ENCODE assay signal across 8 mouse cellular contexts in genomic region chr6:124738511-124739023, GRCm38 (mm10). TPM values are rescaled to one million over a fixed set of nuclear protein-coding genes. Genes with fewer than 3 reads are reported as not detected.
DNase-seq lines count a peak whose midpoint lies in the region; ATAC-seq lines count a peak whose summit lies in the region.

TSS of gene Ptpn6 (minus strand) at chr6:124738714.

- H3K36me3 ChIP-seq in forebrain, embryonic 14.5 days (ENCODE audit: control insufficient read depth, insufficient read depth, low read length) = peaks cover 20% of the 10 kb centered on the region
- peaks cover 12% of the 10 kb centered on the region; the same call in 1 of the 2 replicates for H3K36me3 ChIP-seq in kidney, embryonic 16.5 days (ENCODE audit: insufficient read depth, low read length)
- H3K36me3 ChIP-seq in stomach, embryonic 16.5 days (ENCODE audit: control insufficient read depth, insufficient read depth, low read length) = peaks cover 5% of the 10 kb centered on the region; the same call in 1 of the 2 replicates

- H3K27me3 ChIP-seq in forebrain, embryonic 14.5 days (replicated peaks; ENCODE audit: control insufficient read depth, insufficient read depth, low read length) = no peaks in the 10 kb centered on the region
- no peaks in the 10 kb centered on the region for H3K27me3 ChIP-seq in kidney, embryonic 16.5 days (ENCODE audit: insufficient read depth, low read length)
- H3K27me3 ChIP-seq in stomach, embryonic 16.5 days (ENCODE audit: control insufficient read depth, insufficient read depth, low read length) = no peaks in the 10 kb centered on the region

- H3K4me1 ChIP-seq in forebrain, embryonic 14.5 days (ENCODE audit: control insufficient read depth, insufficient read depth, low read length) = peaks cover 18% of the 10 kb centered on the region
- peaks cover 29% of the 10 kb centered on the region for H3K4me1 ChIP-seq in kidney, embryonic 16.5 days (ENCODE audit: insufficient read depth, low read length)
- peaks cover 23% of the 10 kb centered on the region for H3K4me1 ChIP-seq in stomach, embryonic 16.5 days (ENCODE audit: control insufficient read depth, insufficient read depth, low read length)

- H3K4me3 ChIP-seq in forebrain, embryonic 14.5 days (ENCODE audit: low read depth, low read length) = no peak within 1 kb of the TSS
- H3K4me3 ChIP-seq in kidney, embryonic 16.5 days (ENCODE audit: low read length) = peak within 1 kb of the TSS; percentile 19; the same call in 1 of the 2 replicates
- peak within 1 kb of the TSS; percentile 29 for H3K4me3 ChIP-seq in stomach, embryonic 16.5 days (replicated peaks; ENCODE audit: low read length)

- no peaks in the 10 kb centered on the region for H3K9me3 ChIP-seq in forebrain, embryonic 14.5 days (replicated peaks; ENCODE audit: control insufficient read depth, low read length)
- H3K9me3 ChIP-seq in kidney, embryonic 16.5 days (ENCODE audit: low read length) = no peaks in the 10 kb centered on the region
- no peaks in the 10 kb centered on the region for H3K9me3 ChIP-seq in stomach, embryonic 16.5 days (replicated peaks; ENCODE audit: control insufficient read depth, low read length)

- H3K27ac ChIP-seq in forebrain, embryonic 14.5 days (ENCODE audit: low read depth, low read length) = no peak within 1 kb of the TSS
- H3K27ac ChIP-seq in kidney, embryonic 16.5 days (ENCODE audit: low read length) = peak within 1 kb of the TSS; percentile 99
- H3K27ac ChIP-seq in stomach, embryonic 16.5 days (ENCODE audit: low read length) = peak within 1 kb of the TSS; percentile 100

- peak within 1 kb of the TSS; percentile 88 for H3K9ac ChIP-seq in forebrain, embryonic 14.5 days (ENCODE audit: low read length)
- H3K9ac ChIP-seq in kidney, embryonic 16.5 days (replicated peaks; ENCODE audit: low read length) = peak within 1 kb of the TSS; percentile 45; the same call in 1 of the 2 replicates
- peak within 1 kb of the TSS; percentile 47 for H3K9ac ChIP-seq in stomach, embryonic 16.5 days (ENCODE audit: low read length)

- peak within 1 kb of the TSS; percentile 77; the same call in 1 of the 2 replicates for H3K4me2 ChIP-seq in forebrain, embryonic 14.5 days (ENCODE audit: low read length)
- peak within 1 kb of the TSS; percentile 33 for H3K4me2 ChIP-seq in kidney, embryonic 16.5 days (replicated peaks; ENCODE audit: low read depth, low read length)
- peak within 1 kb of the TSS; percentile 48 for H3K4me2 ChIP-seq in stomach, embryonic 16.5 days (ENCODE audit: low read depth, low read length)

- DNase-seq in adrenal gland, postnatal 10 days = peak; percentile 47
- no peak for DNase-seq in adrenal gland, postnatal 25 days
- peak; percentile 92 for DNase-seq in ES-CJ7 (ENCODE audit: low read depth, low spot score)
- no peak for DNase-seq in forebrain, embryonic 14.5 days (ENCODE audit: low spot score)
- DNase-seq in lung, postnatal 14 days = peak; percentile 73
- no peak for DNase-seq in right cerebral cortex, adult 2 months (ENCODE audit: low spot score in 2 of 2)

- WGBS in forebrain, embryonic 14.5 days = 31% methylated on average over 15 of the region's 15 CpGs
- 15% methylated on average over 12 of the region's 15 CpGs for WGBS in kidney, embryonic 16.5 days
- 21% methylated on average over 15 of the region's 15 CpGs for WGBS in stomach, embryonic 16.5 days

- ATAC-seq in forebrain, embryonic 14.5 days = no peak
- ATAC-seq in kidney, embryonic 16.5 days (ENCODE audit: low FRiP score, low TSS enrichment) = peak; percentile 75
- peak; percentile 80 for ATAC-seq in stomach, embryonic 16.5 days (ENCODE audit: insufficient read depth, low FRiP score)

RNA-seq across cellular contexts. Expression of gene Ptpn6, which starts in this region (rescaled TPM):
- 10 to 100 TPM; 13.0 to 13.5 TPM for total RNA-seq in adrenal gland, postnatal 10 days (2021)
- 4.6 and 9.1 TPM in 2 replicates for total RNA-seq in adrenal gland, postnatal 25 days (2021)
- 4.7 TPM in 2 replicates for polyA plus RNA-seq in forebrain, embryonic 14.5 days (2014; fragmentation: Nextera tagmentation; extraction: Ambion mirVana)
- 13.8 and 16.4 TPM in 2 replicates for polyA plus RNA-seq in kidney, embryonic 16.5 days (2015; fragmentation: Nextera tagmentation; extraction: Ambion mirVana)
- 19.6 and 20.1 TPM in 2 replicates for polyA plus RNA-seq in stomach, embryonic 16.5 days (2015; fragmentation: Nextera tagmentation; extraction: Ambion mirVana)

Comparison
In these comparisons a context has a peak if more than half of its experiments do, and no peak if none do; other contexts are left out.
1. DNase-seq: peak in adrenal gland, postnatal 10 days (single experiment), ES-CJ7 (single experiment) and lung, postnatal 14 days (single experiment); none in adrenal gland, postnatal 25 days (single experiment), forebrain, embryonic 14.5 days (single experiment) and right cerebral cortex, adult 2 months (0 of 2).
2. Peak in every context shown above with its lines, with median percentiles within 50 percentile points of each other: H3K4me2 ChIP-seq and H3K9ac ChIP-seq.